Mouse (Mus musculus): ENCODE data around the gene Hist1h2ao. TPM values are rescaled to one million over a fixed set of nuclear protein-coding genes. Genes with fewer than 3 reads are reported as not detected.
"Not testable (repeated sequence)": the region's sequence is repeated elsewhere in the genome, so short reads cannot be mapped to it uniquely, and the experiment has no call there.

The Hist1h2ao gene
- polyA plus RNA-seq, 1 experiment from 2014 or later = not detected

- no peak for ATAC-seq (ENCODE audit: insufficient number of reproducible peaks, insufficient read depth, low FRiP score, low TSS enrichment, low read depth)
- Histone ChIP-seq H3K36me3 (no peaks in the 10 kb centered on the region), H3K4me1 (replicated peaks) (peaks cover 38% of the 10 kb centered on the region), H3K27ac (peak overlapping the region; percentile 93), H3K9me3 (no peaks in the 10 kb centered on the region), H3K4me2 (peak overlapping the region; percentile 51), H3K9ac (replicated peaks) (peak overlapping the region; percentile 52), H3K4me3 (replicated peaks) (peak overlapping the region; percentile 35), H3K27me3 (no peaks in the 10 kb centered on the region)
- WGBS = 6% methylated on average over 8 of the region's 8 CpGs
Observed at GRCm38 (mm10) chr13:21786189-21786898, 23.9 kb upstream of the Hist1h2ao start.

DNA sequence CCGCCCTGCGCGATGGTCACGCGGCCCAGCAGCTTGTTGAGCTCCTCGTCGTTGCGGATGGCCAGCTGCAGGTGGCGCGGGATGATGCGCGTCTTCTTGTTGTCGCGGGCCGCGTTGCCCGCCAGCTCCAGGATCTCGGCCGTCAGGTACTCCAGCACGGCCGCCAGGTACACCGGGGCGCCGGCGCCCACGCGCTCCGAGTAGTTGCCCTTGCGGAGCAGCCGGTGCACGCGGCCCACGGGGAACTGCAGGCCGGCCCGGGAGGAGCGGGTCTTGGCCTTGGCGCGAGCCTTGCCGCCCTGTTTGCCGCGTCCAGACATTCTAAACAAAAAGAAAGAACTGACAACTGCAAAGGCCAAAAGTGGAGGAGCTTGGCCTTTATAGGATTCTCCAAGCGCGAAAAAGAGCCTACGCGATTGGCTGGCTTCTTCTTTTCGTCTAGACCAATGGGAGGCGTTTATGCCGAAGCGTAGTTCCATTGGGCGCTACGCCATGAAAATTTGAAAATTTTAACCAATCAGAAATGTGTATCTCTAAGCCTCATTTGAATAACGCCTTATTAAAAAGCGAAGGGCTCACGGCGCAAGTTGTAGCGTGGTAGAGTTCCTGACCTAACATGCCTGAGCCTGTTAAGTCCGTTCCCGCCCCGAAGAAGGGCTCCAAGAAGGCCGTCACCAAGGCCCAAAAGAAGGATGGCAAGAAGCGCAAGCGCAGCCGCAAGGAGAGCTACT, 23.2 kb upstream of the Hist1h2ao start, which contains the start of the genes Hist1h2an and Hist1h2bp:
Gene Hist1h2an (minus strand): TSS at position 320 of the 731 bp plus-strand sequence.
Gene Hist1h2bp (plus strand): TSS at position 563 of the 731 bp plus-strand sequence.
- Histone ChIP-seq H3K4me1 (replicated peaks) (peaks cover 37% of the 10 kb centered on the region), H3K4me3 (replicated peaks) (peak within 1 kb of the TSS; percentile 35), H3K9ac (replicated peaks) (peak within 1 kb of the TSS; percentile 52), H3K4me2 (peak within 1 kb of the TSS; percentile 51), H3K27ac (peak within 1 kb of the TSS; percentile 93)
- not testable (repeated sequence) for H3K27me3 ChIP-seq, H3K9me3 ChIP-seq, H3K36me3 ChIP-seq
- WGBS = 1% methylated on average over 41 of the region's 63 CpGs
- peak; percentile 96 for ATAC-seq (ENCODE audit: insufficient number of reproducible peaks, insufficient read depth, low FRiP score, low TSS enrichment, low read depth)

GRCm38 (mm10) chr13:21787760-21788593, 22.3 kb upstream of the Hist1h2ao start:
- ATAC-seq (ENCODE audit: insufficient number of reproducible peaks, insufficient read depth, low FRiP score, low TSS enrichment, low read depth) = no peak
- peak overlapping the region; percentile 5 for H3K9ac ChIP-seq (replicated peaks)
- peak overlapping the region; percentile 90 for H3K27ac ChIP-seq
- H3K4me1 ChIP-seq (replicated peaks) = peaks cover 32% of the 10 kb centered on the region
- peak overlapping the region; percentile 35 for H3K4me3 ChIP-seq (replicated peaks)
- no peaks in the 10 kb centered on the region for H3K36me3 ChIP-seq
- no peaks in the 10 kb centered on the region for H3K27me3 ChIP-seq
- H3K9me3 ChIP-seq = no peaks in the 10 kb centered on the region
- H3K4me2 ChIP-seq = peak overlapping the region; percentile 51
- WGBS = 15% methylated on average over 17 of the region's 21 CpGs

DNA sequence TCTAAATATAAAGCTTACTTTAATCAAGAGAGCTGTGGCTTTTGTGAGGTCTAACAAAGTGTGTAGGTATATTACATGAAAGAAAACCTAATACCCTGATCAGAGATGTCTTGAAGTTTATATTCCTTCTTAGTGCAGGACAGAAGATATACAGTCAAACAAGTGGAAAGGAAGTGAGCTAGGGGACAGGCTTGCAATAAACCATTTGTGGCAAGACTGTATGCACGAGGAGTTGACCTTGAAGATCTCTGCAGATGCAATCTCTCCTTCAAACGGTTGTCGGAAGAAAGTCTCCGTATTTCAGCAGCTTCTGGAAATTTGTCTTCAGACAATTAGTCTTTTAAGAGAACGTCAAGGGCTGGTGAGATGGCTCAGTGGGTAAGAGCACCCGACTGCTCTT, 20.3 kb upstream of the Hist1h2ao start:
- H3K4me3 ChIP-seq (replicated peaks) = no peak overlapping the region
- WGBS = 57% methylated on average over 6 of the region's 6 CpGs
- H3K9ac ChIP-seq (replicated peaks) = no peak overlapping the region
- no peak overlapping the region for H3K4me2 ChIP-seq
- H3K27me3 ChIP-seq = no peaks in the 10 kb centered on the region
- 0 out of 2 replicates have a peak overlapping the region, but pooled peaks have one; percentile 7 for H3K27ac ChIP-seq
- H3K9me3 ChIP-seq = no peaks in the 10 kb centered on the region
- ATAC-seq (ENCODE audit: insufficient number of reproducible peaks, insufficient read depth, low FRiP score, low TSS enrichment, low read depth) = no peak
- H3K4me1 ChIP-seq (replicated peaks) = peaks cover 23% of the 10 kb centered on the region
- no peaks in the 10 kb centered on the region for H3K36me3 ChIP-seq

- Histone ChIP-seq H3K9ac (replicated peaks) (no peak overlapping the region), H3K4me2 (peak overlapping the region; percentile 46), H3K4me3 (replicated peaks) (0 out of 2 replicates have a peak overlapping the region, but pooled peaks have one; percentile 12), H3K27ac (peak overlapping the region; percentile 46), H3K36me3 (no peaks in the 10 kb centered on the region), H3K9me3 (no peaks in the 10 kb centered on the region), H3K4me1 (replicated peaks) (peaks cover 19% of the 10 kb centered on the region), H3K27me3 (no peaks in the 10 kb centered on the region)
- ATAC-seq (ENCODE audit: insufficient number of reproducible peaks, insufficient read depth, low FRiP score, low TSS enrichment, low read depth) = no peak
- 12% methylated on average over 18 of the region's 18 CpGs for WGBS
Observed at GRCm38 (mm10) chr13:21790601-21791283, 19.5 kb upstream of the Hist1h2ao start.

DNA sequence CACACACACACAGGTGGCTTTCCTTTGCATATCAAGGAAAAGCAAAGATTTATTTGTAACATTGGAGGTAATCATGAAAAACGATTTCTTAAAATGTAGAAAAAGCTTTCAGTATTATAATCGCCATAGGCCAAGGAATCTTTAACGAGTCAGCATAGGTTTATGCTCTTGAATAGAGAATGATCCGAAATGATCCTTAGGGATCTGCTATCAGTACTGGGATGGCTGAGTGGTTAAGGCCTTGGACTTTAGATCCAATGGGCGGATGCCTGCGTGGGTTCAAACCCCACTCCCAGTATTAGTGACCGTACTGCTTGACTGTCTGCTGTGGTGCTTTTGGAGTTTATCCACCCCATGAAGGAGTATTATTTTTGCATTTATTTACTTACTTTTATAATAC, 14.7 kb upstream of the Hist1h2ao start:
- WGBS = 94% methylated on average over 7 of the region's 7 CpGs
- H3K9me3 ChIP-seq = no peaks in the 10 kb centered on the region
- H3K4me3 ChIP-seq (replicated peaks) = no peak overlapping the region
- H3K4me2 ChIP-seq = no peak overlapping the region
- no peaks in the 10 kb centered on the region for H3K27me3 ChIP-seq
- no peak for ATAC-seq (ENCODE audit: insufficient number of reproducible peaks, insufficient read depth, low FRiP score, low TSS enrichment, low read depth)
- 0 out of 2 replicates have a peak, but pooled peaks cover 4% of the 10 kb centered on the region for H3K4me1 ChIP-seq (replicated peaks)
- H3K27ac ChIP-seq = no peak overlapping the region
- no peaks in the 10 kb centered on the region for H3K36me3 ChIP-seq
- no peak overlapping the region for H3K9ac ChIP-seq (replicated peaks)

- not testable (repeated sequence) for ATAC-seq (ENCODE audit: insufficient number of reproducible peaks, insufficient read depth, low FRiP score, low TSS enrichment, low read depth); H3K4me3 ChIP-seq (replicated peaks); H3K27me3 ChIP-seq; H3K4me1 ChIP-seq (replicated peaks); H3K9me3 ChIP-seq; H3K4me2 ChIP-seq; H3K36me3 ChIP-seq; H3K9ac ChIP-seq (replicated peaks); H3K27ac ChIP-seq
Observed at GRCm38 (mm10) chr13:21797163-21797562, 13.1 kb upstream of the Hist1h2ao start.

- no CpG with 5 or more reads among the region's 4 CpGs for WGBS
- not testable (repeated sequence) for H3K4me3 ChIP-seq (replicated peaks); H3K4me2 ChIP-seq
Observed at GRCm38 (mm10) chr13:21803058-21803457, 7.2 kb upstream of the Hist1h2ao start.

GRCm38 (mm10) chr13:21811074-21811473, 809 bp downstream of the Hist1h2ao start:
- H3K9ac ChIP-seq (replicated peaks); H3K4me1 ChIP-seq (replicated peaks); H3K9me3 ChIP-seq; H3K4me2 ChIP-seq; H3K4me3 ChIP-seq (replicated peaks); H3K36me3 ChIP-seq; H3K27me3 ChIP-seq; H3K27ac ChIP-seq: not testable (repeated sequence)
- no CpG with 5 or more reads among the region's 8 CpGs for WGBS
- ATAC-seq (ENCODE audit: insufficient number of reproducible peaks, insufficient read depth, low FRiP score, low TSS enrichment, low read depth) = peak; percentile 24; the same call in 1 of the 2 replicates

More at GRCm38 (mm10) chr13:21803058-21803457, 7.2 kb upstream of the Hist1h2ao start:
- H3K36me3 ChIP-seq; H3K27ac ChIP-seq; H3K9ac ChIP-seq (replicated peaks); H3K9me3 ChIP-seq; H3K27me3 ChIP-seq; H3K4me1 ChIP-seq (replicated peaks): not testable (repeated sequence)
- ATAC-seq (ENCODE audit: insufficient number of reproducible peaks, insufficient read depth, low FRiP score, low TSS enrichment, low read depth) = peak; percentile 75

GRCm38 (mm10) chr13:21811539-21811938, 1.3 kb downstream of the Hist1h2ao start, which contains the start of gene Hist1h4m:
Hist1h4m (plus strand) TSS chr13:21811746.
- 0 out of 2 replicates have a peak, but pooled peaks have one; percentile 17 for ATAC-seq (ENCODE audit: insufficient number of reproducible peaks, insufficient read depth, low FRiP score, low TSS enrichment, low read depth)
- Histone ChIP-seq H3K27ac (peak within 1 kb of the TSS; percentile 70), H3K4me2 (peak within 1 kb of the TSS; percentile 46), H3K4me3 (replicated peaks) (peak within 1 kb of the TSS; percentile 29)
- not testable (repeated sequence) for H3K9me3 ChIP-seq; H3K4me1 ChIP-seq (replicated peaks); H3K36me3 ChIP-seq; H3K9ac ChIP-seq (replicated peaks); H3K27me3 ChIP-seq
- WGBS = no CpG with 5 or more reads among the region's 24 CpGs

Data from limb, embryonic 12.5 days (tissue).